Mouse (Mus musculus) thymus, postnatal 10 days (tissue): ENCODE measurements around the gene Gadd45gip1.

Source experiments
- DNase-seq, 2 experiments: peaks; one replicate each; pipeline ENCODE4 v3.0.0; 2021; ENCODE audit warnings: low spot score in 2 of 2

The Gadd45gip1 gene

GRCm38 (mm10) chr8:84831490-84831889 is at the start of gene Gadd45gip1:
TSS of gene Gadd45gip1 (plus strand) at chr8:84831522.
- no peak for DNase-seq

- no peak for DNase-seq
Observed at GRCm38 (mm10) chr8:84781686-84782505, 49.4 kb upstream of the Gadd45gip1 start.

- no peak for DNase-seq
Observed at GRCm38 (mm10) chr8:84782680-84783079, 48.6 kb upstream of the Gadd45gip1 start.

- no peak for DNase-seq
Observed at GRCm38 (mm10) chr8:84783198-84783918, 48.0 kb upstream of the Gadd45gip1 start.

- DNase-seq = no peak
Observed at GRCm38 (mm10) chr8:84783919-84784581, 47.3 kb upstream of the Gadd45gip1 start.

- no peak for DNase-seq
Observed at GRCm38 (mm10) chr8:84784681-84785505, 46.4 kb upstream of the Gadd45gip1 start.

GRCm38 (mm10) chr8:84785506-84785755 is 45.9 kb upstream of the Gadd45gip1 start:
- DNase-seq = no peak

GRCm38 (mm10) chr8:84785756-84786677 is 45.3 kb upstream of the Gadd45gip1 start:
- DNase-seq = no peak

GRCm38 (mm10) chr8:84786801-84787467 is 44.4 kb upstream of the Gadd45gip1 start:
- no peak for DNase-seq

GRCm38 (mm10) chr8:84787523-84788302 is 43.6 kb upstream of the Gadd45gip1 start:
- DNase-seq = no peak

- DNase-seq = no peak
Observed at GRCm38 (mm10) chr8:84788896-84789295, 42.4 kb upstream of the Gadd45gip1 start.

- no peak for DNase-seq
Observed at GRCm38 (mm10) chr8:84789345-84789744, 42.0 kb upstream of the Gadd45gip1 start.

GRCm38 (mm10) chr8:84789855-84790486 is 41.4 kb upstream of the Gadd45gip1 start:
- no peak for DNase-seq

GRCm38 (mm10) chr8:84790537-84790936 is 40.8 kb upstream of the Gadd45gip1 start:
- DNase-seq = no peak

- DNase-seq = no peak
Observed at GRCm38 (mm10) chr8:84792429-84792947, 38.8 kb upstream of the Gadd45gip1 start.

- DNase-seq = no peak
Observed at GRCm38 (mm10) chr8:84793134-84793533, 38.2 kb upstream of the Gadd45gip1 start.

- DNase-seq = no peak
Observed at GRCm38 (mm10) chr8:84793791-84794485, 37.4 kb upstream of the Gadd45gip1 start.

- no peak for DNase-seq
Observed at GRCm38 (mm10) chr8:84794486-84794885, 36.8 kb upstream of the Gadd45gip1 start.
